Mouse (Mus musculus) adrenal gland, adult 2 months (tissue): ENCODE measurements at regions not wholly inside any gene's neighbourhood (a gene's known extent, or its start where the extent isn't known, plus 50 kb on each side); places are given as distances from the start of the nearest gene placed in this dataset.
"Not testable (repeated sequence)": the region's sequence is repeated elsewhere in the genome, so short reads cannot be mapped to it uniquely, and the experiment has no call there.

ENCODE experiments used
- DNase-seq: peaks from one replicate; pipeline ENCODE4 v3.0.0; 2021

- no peak for DNase-seq
Measured at GRCm38 (mm10) chr15:9954941-9955340, 206.3 kb upstream of the Spef2 start.

- no peak for DNase-seq
Measured at GRCm38 (mm10) chr15:9974999-9975398, 202.0 kb upstream of the Prlr start.

GRCm38 (mm10) chr15:10011289-10012234, 165.5 kb upstream of the Prlr start:
- DNase-seq, result no peak

- no peak for DNase-seq
Measured at GRCm38 (mm10) chr15:10017216-10017615, 159.8 kb upstream of the Prlr start.

GRCm38 (mm10) chr15:10029902-10030301, 147.1 kb upstream of the Prlr start:
- DNase-seq, result no peak

- DNase-seq, result no peak
Measured at GRCm38 (mm10) chr15:10035561-10035960, 141.5 kb upstream of the Prlr start.

GRCm38 (mm10) chr15:10036576-10036975, 140.5 kb upstream of the Prlr start:
- DNase-seq, result not testable (repeated sequence)

- DNase-seq, result no peak
Measured at GRCm38 (mm10) chr15:10073580-10073979, 103.5 kb upstream of the Prlr start.

GRCm38 (mm10) chr15:10074916-10075315, 102.1 kb upstream of the Prlr start:
- no peak for DNase-seq

GRCm38 (mm10) chr15:10075391-10076060, 101.5 kb upstream of the Prlr start:
- DNase-seq, result no peak

- no peak for DNase-seq
Measured at GRCm38 (mm10) chr15:10076061-10076400, 101.0 kb upstream of the Prlr start.

- no peak for DNase-seq
Measured at GRCm38 (mm10) chr15:10078434-10078833, 98.6 kb upstream of the Prlr start.

- DNase-seq, result no peak
Measured at GRCm38 (mm10) chr15:10079510-10079909, 97.5 kb upstream of the Prlr start.

- DNase-seq, result peak; percentile 46
Measured at GRCm38 (mm10) chr15:10088691-10089090, 88.3 kb upstream of the Prlr start.

GRCm38 (mm10) chr15:10090384-10091092, 86.5 kb upstream of the Prlr start:
- no peak for DNase-seq

GRCm38 (mm10) chr15:10103350-10103749, 73.7 kb upstream of the Prlr start:
- DNase-seq, result no peak

GRCm38 (mm10) chr15:10105211-10105976, 71.6 kb upstream of the Prlr start:
- not testable (repeated sequence) for DNase-seq

- DNase-seq, result peak; percentile 18
Measured at GRCm38 (mm10) chr15:10106853-10107252, 70.2 kb upstream of the Prlr start.
